Mouse (Mus musculus): ENCODE data around the gene Fitm2.

Gene Fitm2

GRCm38 (mm10) chr2:163422895-163423660 is 49.4 kb downstream of the Fitm2 start:
- DNase-seq (ENCODE audit: low spot score) = no peak

- no peak for DNase-seq (ENCODE audit: low spot score)
Measured at GRCm38 (mm10) chr2:163420366-163420886, 52.0 kb downstream of the Fitm2 start.

- peak; percentile 99 for DNase-seq (ENCODE audit: low spot score)
Measured at GRCm38 (mm10) chr2:163419346-163420045, 52.9 kb downstream of the Fitm2 start.

DNA sequence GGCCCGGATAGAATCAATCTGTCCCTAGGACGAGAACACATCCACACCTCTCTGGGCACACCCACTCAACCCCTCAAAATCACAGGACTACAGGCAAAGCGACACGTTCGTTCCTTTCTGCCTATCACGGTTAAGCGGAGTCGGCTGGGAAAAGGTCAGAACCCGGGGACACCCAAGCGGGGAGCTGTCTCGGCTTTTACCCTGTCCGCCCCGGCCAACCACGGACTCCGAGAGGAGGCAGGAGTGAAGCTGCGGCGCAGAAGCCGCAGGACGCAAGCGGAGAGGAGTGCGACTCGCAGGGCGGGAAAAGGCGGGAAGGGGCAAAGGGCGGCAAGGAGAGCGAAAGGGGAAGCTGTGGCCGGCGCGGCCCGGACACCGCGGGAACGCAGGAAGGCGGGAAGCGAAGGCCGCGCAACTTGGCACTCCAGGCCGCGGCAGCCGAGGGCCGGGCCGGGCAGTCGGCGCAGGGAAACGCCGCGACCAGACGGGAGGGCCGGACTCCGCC is 53.5 kb downstream of the Fitm2 start:
- DNase-seq (ENCODE audit: low spot score) = peak; percentile 76

GRCm38 (mm10) chr2:163417830-163418229 is 54.6 kb downstream of the Fitm2 start:
- no peak for DNase-seq (ENCODE audit: low spot score)

GRCm38 (mm10) chr2:163417026-163417425 is 55.4 kb downstream of the Fitm2 start:
- no peak for DNase-seq (ENCODE audit: low spot score)

Measured in yolk sac, embryonic 10.5 days (tissue).